Mouse (Mus musculus): ENCODE data around the gene Pdyn.

Gene Pdyn

GRCm38 (mm10) chr2:129699484-129700158, at the start of gene Pdyn:
Pdyn (minus strand) TSS chr2:129699844.
- DNase-seq, result no peak

- DNase-seq, result no peak
These were observed 42.4 kb upstream of the Pdyn start for GRCm38 (mm10) chr2:129742016-129742415.

- no peak for DNase-seq
These were observed 40.9 kb upstream of the Pdyn start for GRCm38 (mm10) chr2:129740515-129740914.

GRCm38 (mm10) chr2:129734031-129734430, 34.4 kb upstream of the Pdyn start:
- DNase-seq, result no peak

GRCm38 (mm10) chr2:129729681-129730080, 30.0 kb upstream of the Pdyn start:
- DNase-seq, result no peak

- peak; percentile 54 to 72 for DNase-seq
These were observed 16.0 kb upstream of the Pdyn start for GRCm38 (mm10) chr2:129715671-129716070.

GRCm38 (mm10) chr2:129713026-129713544, 13.4 kb upstream of the Pdyn start:
- DNase-seq, result no peak

- DNase-seq, result peak; percentile 34 to 53
These were observed 3.6 kb downstream of the Pdyn start for GRCm38 (mm10) chr2:129696059-129696458.

GRCm38 (mm10) chr2:129694303-129694702, 5.3 kb downstream of the Pdyn start:
- DNase-seq, result no peak

- DNase-seq, result no peak
These were observed 7.0 kb downstream of the Pdyn start for GRCm38 (mm10) chr2:129692694-129693093.

- DNase-seq, result no peak
These were observed 9.9 kb downstream of the Pdyn start for GRCm38 (mm10) chr2:129689694-129690093.

- DNase-seq, result no peak
These were observed 11.5 kb downstream of the Pdyn start for GRCm38 (mm10) chr2:129688036-129688625.

GRCm38 (mm10) chr2:129686908-129687307, 12.7 kb downstream of the Pdyn start:
- peak in 1 of 2 experiments; percentile 65 for DNase-seq

- DNase-seq, result peak; percentile 18 to 65
These were observed 15.6 kb downstream of the Pdyn start for GRCm38 (mm10) chr2:129684014-129684413.

- no peak for DNase-seq
These were observed 19.4 kb downstream of the Pdyn start for GRCm38 (mm10) chr2:129680236-129680635.

- DNase-seq, result no peak
These were observed 20.6 kb downstream of the Pdyn start for GRCm38 (mm10) chr2:129679066-129679465.

GRCm38 (mm10) chr2:129677664-129678063, 22.0 kb downstream of the Pdyn start:
- DNase-seq, result no peak

GRCm38 (mm10) chr2:129674935-129675634, 24.6 kb downstream of the Pdyn start:
- peak; percentile 69 to 85 for DNase-seq

- DNase-seq, result no peak
These were observed 27.7 kb downstream of the Pdyn start for GRCm38 (mm10) chr2:129671911-129672310.

GRCm38 (mm10) chr2:129662484-129662883, 37.2 kb downstream of the Pdyn start:
- DNase-seq, result peak; percentile 24 to 71

- DNase-seq, result peak in 1 of 2 experiments; percentile 21
These were observed 39.6 kb downstream of the Pdyn start for GRCm38 (mm10) chr2:129660020-129660419.

GRCm38 (mm10) chr2:129658796-129659195, 40.8 kb downstream of the Pdyn start:
- DNase-seq, result no peak

GRCm38 (mm10) chr2:129655033-129655432, 44.6 kb downstream of the Pdyn start:
- DNase-seq, result no peak
